Mouse (Mus musculus): ENCODE results near the gene Cbx7. TPM values are rescaled to one million over a fixed set of nuclear protein-coding genes. Genes with fewer than 3 reads are reported as not detected.

Gene Cbx7
- total and polyA plus RNA-seq, 2 experiments from 2014 or later = 2.9 to 9.5 TPM

DNA sequence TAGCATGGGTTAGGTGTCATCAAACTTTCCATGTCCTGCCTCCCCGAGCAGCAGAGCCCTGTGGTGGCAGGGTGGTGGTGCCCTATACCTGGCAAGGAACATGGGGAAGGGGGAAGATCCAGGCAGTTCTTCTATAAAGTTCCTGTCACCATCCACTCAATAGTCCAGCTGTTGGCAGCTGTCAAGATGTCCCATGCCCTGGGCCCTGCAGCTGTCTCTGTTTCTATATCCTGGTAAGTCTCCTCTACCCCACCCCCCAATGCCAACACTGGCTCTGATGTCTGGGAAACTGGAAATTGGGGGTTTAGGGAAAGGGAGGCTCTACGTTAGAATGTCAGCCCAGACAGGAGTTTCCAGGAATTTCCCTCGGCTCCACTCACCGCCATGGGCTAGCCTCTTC is 23.6 kb upstream of the Cbx7 start:
- DNase-seq (ENCODE audit: low spot score) (no peak), ATAC-seq (no peak)
- H3K36me3 ChIP-seq (ENCODE audit: insufficient read depth, low read length) = no peaks in the 10 kb centered on the region
- no peak overlapping the region for H3K9ac ChIP-seq (replicated peaks; ENCODE audit: low read length)
- TF ChIP-seq CTCF (IDR thresholded peaks at IDR 0.05; ENCODE audit: low read depth) = no peak
- H3K27me3 ChIP-seq (ENCODE audit: insufficient read depth, low read length) = no peaks in the 10 kb centered on the region
- no peak overlapping the region for H3K4me3 ChIP-seq (ENCODE audit: low read length)
- no peak overlapping the region for H3K27ac ChIP-seq
- no peaks in the 10 kb centered on the region for H3K9me3 ChIP-seq (ENCODE audit: low read length)
- no peak overlapping the region for H3K4me2 ChIP-seq (ENCODE audit: low read depth, low read length)
- WGBS = 95% methylated on average over 4 of the region's 4 CpGs
- no peaks in the 10 kb centered on the region for H3K4me1 ChIP-seq (ENCODE audit: insufficient read depth, low read length)

DNA sequence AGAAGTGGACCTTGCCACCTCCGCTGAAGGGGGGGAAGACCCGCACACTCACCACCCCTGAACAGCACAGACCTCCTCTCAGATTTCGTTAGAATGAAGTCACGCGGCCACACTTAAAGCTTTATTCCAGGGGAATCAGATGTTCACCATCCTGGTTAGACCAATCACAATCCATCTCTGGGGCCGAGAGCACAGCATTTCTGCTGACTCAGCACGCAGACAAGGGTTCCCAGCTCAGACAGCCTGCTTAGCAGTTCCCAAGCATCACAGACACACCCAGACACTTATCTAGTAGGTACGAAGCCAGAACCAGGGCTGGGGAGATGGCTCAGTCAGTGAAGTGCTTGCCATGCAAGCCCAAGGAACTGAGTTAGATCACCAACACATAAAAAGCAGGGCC is 15.3 kb upstream of the Cbx7 start:
- Histone ChIP-seq H3K4me3 (ENCODE audit: low read length) (no peak overlapping the region), H3K9ac (replicated peaks; ENCODE audit: low read length) (no peak overlapping the region), H3K27ac (no peak overlapping the region), H3K36me3 (ENCODE audit: insufficient read depth, low read length) (no peaks in the 10 kb centered on the region), H3K4me1 (ENCODE audit: insufficient read depth, low read length) (no peaks in the 10 kb centered on the region), H3K27me3 (ENCODE audit: insufficient read depth, low read length) (no peaks in the 10 kb centered on the region), H3K9me3 (ENCODE audit: low read length) (no peaks in the 10 kb centered on the region), H3K4me2 (ENCODE audit: low read depth, low read length) (no peak overlapping the region)
- no peak for DNase-seq (ENCODE audit: low spot score)
- TF ChIP-seq CTCF (IDR thresholded peaks at IDR 0.05; ENCODE audit: low read depth) = no peak
- no peak for ATAC-seq
- WGBS = 70% methylated on average over 8 of the region's 8 CpGs

DNA sequence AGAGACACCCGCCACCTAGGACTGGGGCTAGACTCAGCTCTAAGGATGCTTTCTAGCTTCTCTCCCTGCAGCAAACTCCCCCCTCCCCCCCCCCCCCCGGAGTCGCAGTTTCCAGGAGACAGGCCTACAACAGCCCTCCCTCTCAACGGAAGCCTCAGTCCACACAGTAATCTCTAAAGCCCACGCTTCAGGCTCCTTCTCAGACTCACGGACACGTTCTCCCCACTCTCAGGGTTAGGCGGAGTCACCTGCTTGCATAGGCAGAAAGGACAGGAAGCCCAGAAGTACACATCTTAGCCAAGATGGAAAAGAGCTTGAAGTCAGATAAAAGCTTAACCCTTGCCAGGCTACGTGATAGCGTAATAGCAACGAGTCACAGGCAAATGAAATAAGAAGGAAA is 14.6 kb upstream of the Cbx7 start:
- Histone ChIP-seq H3K27me3 (ENCODE audit: insufficient read depth, low read length) (no peaks in the 10 kb centered on the region), H3K4me3 (ENCODE audit: low read length) (no peak overlapping the region), H3K9me3 (ENCODE audit: low read length) (no peaks in the 10 kb centered on the region), H3K27ac (no peak overlapping the region), H3K36me3 (ENCODE audit: insufficient read depth, low read length) (no peaks in the 10 kb centered on the region), H3K4me1 (ENCODE audit: insufficient read depth, low read length) (no peaks in the 10 kb centered on the region), H3K9ac (replicated peaks; ENCODE audit: low read length) (no peak overlapping the region), H3K4me2 (ENCODE audit: low read depth, low read length) (no peak overlapping the region)
- ATAC-seq (no peak), DNase-seq (ENCODE audit: low spot score) (no peak)
- 63% methylated on average over 11 of the region's 11 CpGs for WGBS
- TF ChIP-seq CTCF (IDR thresholded peaks at IDR 0.05; ENCODE audit: low read depth) = no peak

DNA sequence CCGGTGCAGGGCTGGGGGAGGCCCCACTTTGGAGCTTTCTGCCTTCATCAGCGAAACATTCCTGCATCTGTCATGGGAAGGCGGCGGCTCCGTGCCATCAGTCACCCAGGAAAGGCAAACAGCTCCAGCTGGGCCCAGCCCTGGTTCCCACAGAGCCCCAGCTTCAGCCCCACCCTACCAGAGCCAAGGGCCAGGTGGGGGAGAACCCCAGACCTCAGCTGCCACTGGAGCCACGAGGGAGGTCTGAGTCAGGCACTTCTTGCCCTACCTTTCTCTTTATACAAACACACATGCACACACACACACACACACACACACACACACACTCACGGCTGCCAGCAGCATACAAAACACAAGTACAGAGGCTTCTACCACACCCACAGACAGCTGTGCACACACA is 13.2 kb upstream of the Cbx7 start:
- DNase-seq (ENCODE audit: low spot score) (no peak), ATAC-seq (no peak)
- no peaks in the 10 kb centered on the region for H3K36me3 ChIP-seq (ENCODE audit: insufficient read depth, low read length)
- H3K27ac ChIP-seq = no peak overlapping the region
- H3K4me2 ChIP-seq (ENCODE audit: low read depth, low read length) = no peak overlapping the region
- WGBS = 60% methylated on average over 7 of the region's 7 CpGs
- H3K4me1 ChIP-seq (ENCODE audit: insufficient read depth, low read length) = no peaks in the 10 kb centered on the region
- no peaks in the 10 kb centered on the region for H3K9me3 ChIP-seq (ENCODE audit: low read length)
- H3K4me3 ChIP-seq (ENCODE audit: low read length) = no peak overlapping the region
- H3K9ac ChIP-seq (replicated peaks; ENCODE audit: low read length) = no peak overlapping the region
- no peak for TF ChIP-seq CTCF (IDR thresholded peaks at IDR 0.05; ENCODE audit: low read depth)
- H3K27me3 ChIP-seq (ENCODE audit: insufficient read depth, low read length) = no peaks in the 10 kb centered on the region

DNA sequence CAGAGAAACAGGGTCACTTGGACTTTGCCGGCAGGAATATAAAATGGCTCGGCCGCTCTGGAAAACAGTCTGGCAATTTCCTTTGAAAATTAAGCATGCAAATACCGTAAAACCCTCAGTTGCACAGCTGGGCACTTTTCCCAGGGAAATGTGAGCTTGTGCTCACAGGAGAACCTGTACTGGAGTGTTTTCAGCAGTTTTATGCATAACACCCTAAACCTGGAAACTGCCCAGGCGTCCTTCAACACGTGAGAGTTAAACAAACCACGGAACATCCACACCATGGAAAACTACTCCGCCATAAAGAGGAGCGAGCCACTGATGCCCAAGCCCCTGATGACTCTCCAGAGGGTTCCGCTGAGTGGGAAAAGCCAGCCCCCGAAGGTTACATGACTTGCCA is 9.8 kb upstream of the Cbx7 start:
- Histone ChIP-seq H3K4me3 (ENCODE audit: low read length) (no peak overlapping the region), H3K27me3 (ENCODE audit: insufficient read depth, low read length) (no peaks in the 10 kb centered on the region), H3K27ac (no peak overlapping the region), H3K36me3 (ENCODE audit: insufficient read depth, low read length) (no peaks in the 10 kb centered on the region), H3K4me1 (ENCODE audit: insufficient read depth, low read length) (no peaks in the 10 kb centered on the region), H3K9me3 (ENCODE audit: low read length) (no peaks in the 10 kb centered on the region), H3K9ac (replicated peaks; ENCODE audit: low read length) (no peak overlapping the region), H3K4me2 (ENCODE audit: low read depth, low read length) (no peak overlapping the region)
- DNase-seq (ENCODE audit: low spot score) = peak; percentile 7
- ATAC-seq = no peak
- 73% methylated on average over 11 of the region's 11 CpGs for WGBS
- no peak for TF ChIP-seq CTCF (IDR thresholded peaks at IDR 0.05; ENCODE audit: low read depth)

DNA sequence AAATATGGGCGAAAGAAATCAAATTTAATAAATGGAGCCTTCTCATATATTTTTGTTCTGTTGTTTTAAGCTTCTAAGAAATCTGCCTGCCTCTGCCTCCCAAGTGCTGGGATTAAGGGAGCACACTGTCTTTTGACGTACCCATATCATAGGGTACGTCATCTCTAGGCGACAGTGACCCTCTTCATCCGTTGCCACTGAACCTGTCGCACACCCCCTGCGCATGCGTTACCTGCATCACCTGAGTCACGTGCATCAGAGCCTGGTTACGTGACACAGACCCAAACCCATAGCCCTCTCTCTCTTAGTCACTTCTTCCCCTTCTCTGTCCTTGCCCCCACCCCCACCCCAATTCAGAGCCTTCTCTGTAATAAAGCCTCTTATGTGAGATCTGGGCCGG is 1.3 kb upstream of the Cbx7 start:
- ATAC-seq = no peak
- Histone ChIP-seq H3K4me1 (ENCODE audit: insufficient read depth, low read length) (no peaks in the 10 kb centered on the region), H3K9ac (replicated peaks; ENCODE audit: low read length) (no peak overlapping the region), H3K4me2 (ENCODE audit: low read depth, low read length) (no peak overlapping the region), H3K9me3 (ENCODE audit: low read length) (no peaks in the 10 kb centered on the region), H3K27ac (no peak overlapping the region), H3K27me3 (ENCODE audit: insufficient read depth, low read length) (no peaks in the 10 kb centered on the region), H3K36me3 (ENCODE audit: insufficient read depth, low read length) (no peaks in the 10 kb centered on the region), H3K4me3 (ENCODE audit: low read length) (no peak overlapping the region)
- TF ChIP-seq CTCF (IDR thresholded peaks at IDR 0.05; ENCODE audit: low read depth) = no peak
- no peak for DNase-seq (ENCODE audit: low spot score)
- WGBS = 95% methylated on average over 11 of the region's 11 CpGs

DNA sequence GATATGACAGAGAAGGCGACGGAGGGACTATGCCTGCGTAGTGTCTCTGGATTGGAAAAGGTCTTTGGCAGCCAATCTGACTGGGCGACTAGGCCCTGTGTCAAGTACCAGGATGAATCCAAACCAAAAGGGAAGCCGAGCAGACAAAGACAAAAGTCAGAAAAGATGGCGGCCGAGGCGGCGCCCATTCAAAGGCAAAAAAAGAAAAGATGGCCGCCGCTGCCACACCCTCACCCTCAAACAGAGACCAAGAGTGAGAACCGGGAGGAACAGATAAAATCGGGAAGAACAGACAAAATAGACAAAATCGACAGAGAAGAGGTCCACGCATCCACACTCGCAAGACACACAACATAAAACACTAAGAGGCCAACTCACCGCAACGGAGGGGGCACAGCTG is 428 bp downstream of the Cbx7 start:
- H3K27me3 ChIP-seq (ENCODE audit: insufficient read depth, low read length) = no peaks in the 10 kb centered on the region
- no peak overlapping the region for H3K4me3 ChIP-seq (ENCODE audit: low read length)
- H3K27ac ChIP-seq = no peak overlapping the region
- H3K4me2 ChIP-seq (ENCODE audit: low read depth, low read length) = no peak overlapping the region
- ATAC-seq (no peak), DNase-seq (ENCODE audit: low spot score) (no peak)
- no peaks in the 10 kb centered on the region for H3K36me3 ChIP-seq (ENCODE audit: insufficient read depth, low read length)
- 96% methylated on average over 18 of the region's 18 CpGs for WGBS
- H3K4me1 ChIP-seq (ENCODE audit: insufficient read depth, low read length) = no peaks in the 10 kb centered on the region
- 0 out of 2 replicates have a peak, but pooled peaks cover 2% of the 10 kb centered on the region for H3K9me3 ChIP-seq (ENCODE audit: low read length)
- H3K9ac ChIP-seq (replicated peaks; ENCODE audit: low read length) = no peak overlapping the region
- no peak for TF ChIP-seq CTCF (IDR thresholded peaks at IDR 0.05; ENCODE audit: low read depth)

Measured in hindbrain, postnatal 0 days (tissue).